Mouse (Mus musculus): ENCODE measurements around the gene Vmp1. TPM values are rescaled to one million over a fixed set of nuclear protein-coding genes. Genes with fewer than 3 reads are reported as not detected.

Gene Vmp1
- polyA plus RNA-seq (2016; fragmentation: Nextera tagmentation; extraction: Ambion mirVana), result 87.4 and 92.9 TPM in 2 replicates

GRCm38 (mm10) chr11:86683395-86684125 is at the start of gene Vmp1, which contains the start of gene Ptrh2:
Gene Vmp1, minus strand, starts transcription at chr11:86683836.
Gene Ptrh2, plus strand, starts transcription at chr11:86683985.
- peak within 1 kb of the TSS; percentile 84 for H3K27ac ChIP-seq (replicated peaks)
- H3K4me2 ChIP-seq (replicated peaks), result peak within 1 kb of the TSS; percentile 81
- peak; percentile 95 for ATAC-seq (ENCODE audit: low FRiP score, low read depth)
- WGBS, result under 1% methylated on average over 56 of the region's 56 CpGs
- H3K36me3 ChIP-seq, result peaks cover 7% of the 10 kb centered on the region; the same call in 1 of the 2 replicates
- H3K4me3 ChIP-seq, result peak within 1 kb of the TSS; percentile 90
- H3K9ac ChIP-seq (replicated peaks), result peak within 1 kb of the TSS; percentile 89
- peaks cover 34% of the 10 kb centered on the region for H3K4me1 ChIP-seq
- no peaks in the 10 kb centered on the region for H3K27me3 ChIP-seq
- no peaks in the 10 kb centered on the region for H3K9me3 ChIP-seq

GRCm38 (mm10) chr11:86731443-86731842 is 47.8 kb upstream of the Vmp1 start:
- H3K4me3 ChIP-seq, result no peak overlapping the region
- no peaks in the 10 kb centered on the region for H3K27me3 ChIP-seq
- H3K4me2 ChIP-seq (replicated peaks), result no peak overlapping the region
- H3K9me3 ChIP-seq, result no peaks in the 10 kb centered on the region
- no peak for ATAC-seq (ENCODE audit: low FRiP score, low read depth)
- H3K27ac ChIP-seq (replicated peaks), result no peak overlapping the region
- no peak overlapping the region for H3K9ac ChIP-seq (replicated peaks)
- H3K4me1 ChIP-seq, result no peaks in the 10 kb centered on the region; the same call in 1 of the 2 replicates
- 86% methylated on average over 2 of the region's 2 CpGs for WGBS
- H3K36me3 ChIP-seq, result peaks cover 44% of the 10 kb centered on the region

- Histone ChIP-seq H3K4me2 (replicated peaks) (no peak overlapping the region), H3K27ac (replicated peaks) (no peak overlapping the region), H3K4me3 (no peak overlapping the region), H3K9me3 (no peaks in the 10 kb centered on the region), H3K9ac (replicated peaks) (no peak overlapping the region), H3K36me3 (peaks cover 53% of the 10 kb centered on the region), H3K27me3 (no peaks in the 10 kb centered on the region), H3K4me1 (no peaks in the 10 kb centered on the region)
- no peak for ATAC-seq (ENCODE audit: low FRiP score, low read depth)
Measured at GRCm38 (mm10) chr11:86725607-86726006, 42.0 kb upstream of the Vmp1 start.

GRCm38 (mm10) chr11:86724982-86725381 is 41.3 kb upstream of the Vmp1 start:
- no peak overlapping the region for H3K4me3 ChIP-seq
- H3K36me3 ChIP-seq, result peaks cover 56% of the 10 kb centered on the region
- H3K9ac ChIP-seq (replicated peaks), result no peak overlapping the region
- no peaks in the 10 kb centered on the region for H3K4me1 ChIP-seq
- ATAC-seq (ENCODE audit: low FRiP score, low read depth), result no peak
- no peaks in the 10 kb centered on the region for H3K9me3 ChIP-seq
- H3K27ac ChIP-seq (replicated peaks), result no peak overlapping the region
- 91% methylated on average over 7 of the region's 7 CpGs for WGBS
- no peak overlapping the region for H3K4me2 ChIP-seq (replicated peaks)
- H3K27me3 ChIP-seq, result no peaks in the 10 kb centered on the region

GRCm38 (mm10) chr11:86724004-86724403 is 40.4 kb upstream of the Vmp1 start:
- Histone ChIP-seq H3K27me3 (no peaks in the 10 kb centered on the region), H3K4me2 (replicated peaks) (no peak overlapping the region), H3K9ac (replicated peaks) (no peak overlapping the region), H3K4me3 (no peak overlapping the region), H3K4me1 (no peaks in the 10 kb centered on the region), H3K36me3 (peaks cover 58% of the 10 kb centered on the region), H3K27ac (replicated peaks) (no peak overlapping the region), H3K9me3 (no peaks in the 10 kb centered on the region)
- no peak for ATAC-seq (ENCODE audit: low FRiP score, low read depth)
- WGBS, result 90% methylated on average over 3 of the region's 3 CpGs

- Histone ChIP-seq H3K27ac (replicated peaks) (no peak overlapping the region), H3K9ac (replicated peaks) (no peak overlapping the region), H3K4me1 (no peaks in the 10 kb centered on the region), H3K4me2 (replicated peaks) (no peak overlapping the region), H3K9me3 (no peaks in the 10 kb centered on the region), H3K27me3 (no peaks in the 10 kb centered on the region), H3K4me3 (no peak overlapping the region), H3K36me3 (peaks cover 62% of the 10 kb centered on the region)
- no peak for ATAC-seq (ENCODE audit: low FRiP score, low read depth)
- WGBS, result 94% methylated on average over 8 of the region's 8 CpGs
Measured at GRCm38 (mm10) chr11:86719390-86719789, 35.8 kb upstream of the Vmp1 start.

- 93% methylated on average over 3 of the region's 3 CpGs for WGBS
- Histone ChIP-seq H3K27ac (replicated peaks) (no peak overlapping the region), H3K9me3 (no peaks in the 10 kb centered on the region), H3K9ac (replicated peaks) (no peak overlapping the region), H3K4me3 (no peak overlapping the region), H3K4me2 (replicated peaks) (no peak overlapping the region), H3K4me1 (no peaks in the 10 kb centered on the region), H3K27me3 (no peaks in the 10 kb centered on the region), H3K36me3 (peaks cover 62% of the 10 kb centered on the region)
- ATAC-seq (ENCODE audit: low FRiP score, low read depth), result no peak
Measured at GRCm38 (mm10) chr11:86718369-86718768, 34.7 kb upstream of the Vmp1 start.

- Histone ChIP-seq H3K4me1 (no peaks in the 10 kb centered on the region), H3K4me2 (replicated peaks) (no peak overlapping the region), H3K27ac (replicated peaks) (no peak overlapping the region), H3K36me3 (peaks cover 64% of the 10 kb centered on the region), H3K4me3 (no peak overlapping the region), H3K9ac (replicated peaks) (no peak overlapping the region), H3K27me3 (no peaks in the 10 kb centered on the region), H3K9me3 (no peaks in the 10 kb centered on the region)
- no peak for ATAC-seq (ENCODE audit: low FRiP score, low read depth)
- WGBS, result 88% methylated on average over 6 of the region's 6 CpGs
Measured at GRCm38 (mm10) chr11:86717306-86718065, 33.9 kb upstream of the Vmp1 start.

- no peak overlapping the region for H3K27ac ChIP-seq (replicated peaks)
- no peak for ATAC-seq (ENCODE audit: low FRiP score, low read depth)
- no peak overlapping the region for H3K4me3 ChIP-seq
- H3K9ac ChIP-seq (replicated peaks), result no peak overlapping the region
- H3K9me3 ChIP-seq, result no peaks in the 10 kb centered on the region
- no peaks in the 10 kb centered on the region for H3K27me3 ChIP-seq
- H3K4me2 ChIP-seq (replicated peaks), result no peak overlapping the region
- no peaks in the 10 kb centered on the region for H3K4me1 ChIP-seq
- peaks cover 73% of the 10 kb centered on the region for H3K36me3 ChIP-seq
Measured at GRCm38 (mm10) chr11:86714606-86715005, 31.0 kb upstream of the Vmp1 start.

- 95% methylated on average over 4 of the region's 4 CpGs for WGBS
- H3K4me1 ChIP-seq, result no peaks in the 10 kb centered on the region
Measured at GRCm38 (mm10) chr11:86701151-86701550, 17.5 kb upstream of the Vmp1 start.

GRCm38 (mm10) chr11:86695461-86695860 is 11.8 kb upstream of the Vmp1 start:
- Histone ChIP-seq H3K27me3 (no peaks in the 10 kb centered on the region), H3K4me1 (no peaks in the 10 kb centered on the region), H3K36me3 (peaks cover 69% of the 10 kb centered on the region), H3K9me3 (no peaks in the 10 kb centered on the region), H3K27ac (replicated peaks) (no peak overlapping the region), H3K4me3 (no peak overlapping the region), H3K9ac (replicated peaks) (no peak overlapping the region), H3K4me2 (replicated peaks) (no peak overlapping the region)
- ATAC-seq (ENCODE audit: low FRiP score, low read depth), result no peak
- WGBS, result 80% methylated on average over 4 of the region's 4 CpGs

More at GRCm38 (mm10) chr11:86701151-86701550, 17.5 kb upstream of the Vmp1 start:
- H3K4me3 ChIP-seq, result no peak overlapping the region
- H3K9me3 ChIP-seq, result no peaks in the 10 kb centered on the region
- no peaks in the 10 kb centered on the region for H3K27me3 ChIP-seq
- H3K27ac ChIP-seq (replicated peaks), result no peak overlapping the region
- no peak overlapping the region for H3K4me2 ChIP-seq (replicated peaks)
- ATAC-seq (ENCODE audit: low FRiP score, low read depth), result no peak
- peaks cover 73% of the 10 kb centered on the region for H3K36me3 ChIP-seq
- H3K9ac ChIP-seq (replicated peaks), result no peak overlapping the region

GRCm38 (mm10) chr11:86692546-86692945 is 8.9 kb upstream of the Vmp1 start:
- ATAC-seq (ENCODE audit: low FRiP score, low read depth), result no peak
- Histone ChIP-seq H3K9ac (replicated peaks) (no peak overlapping the region), H3K36me3 (peaks cover 78% of the 10 kb centered on the region), H3K27me3 (no peaks in the 10 kb centered on the region), H3K4me2 (replicated peaks) (no peak overlapping the region), H3K4me3 (no peak overlapping the region), H3K9me3 (no peaks in the 10 kb centered on the region), H3K27ac (replicated peaks) (no peak overlapping the region), H3K4me1 (no peaks in the 10 kb centered on the region)
- 91% methylated on average over 2 of the region's 2 CpGs for WGBS

Measured in midbrain, embryonic 12.5 days (tissue).